Mouse (Mus musculus) T-helper 17 cell (primary cell): Measurements from ENCODE around the gene Atg101.

Experiments
- in situ Hi-C, 2 experiments: fragments of 300-600 bp; cut with MboI, MseI; formaldehyde crosslinking; loops; 1 replicate in 1 of 2; 2 replicates in 1 of 2; pipeline ENCODE4 v1.15.1; 2025; ENCODE audit warnings: high pct_unique_total_duplicates in 2 of 2

The Atg101 gene

DNA sequence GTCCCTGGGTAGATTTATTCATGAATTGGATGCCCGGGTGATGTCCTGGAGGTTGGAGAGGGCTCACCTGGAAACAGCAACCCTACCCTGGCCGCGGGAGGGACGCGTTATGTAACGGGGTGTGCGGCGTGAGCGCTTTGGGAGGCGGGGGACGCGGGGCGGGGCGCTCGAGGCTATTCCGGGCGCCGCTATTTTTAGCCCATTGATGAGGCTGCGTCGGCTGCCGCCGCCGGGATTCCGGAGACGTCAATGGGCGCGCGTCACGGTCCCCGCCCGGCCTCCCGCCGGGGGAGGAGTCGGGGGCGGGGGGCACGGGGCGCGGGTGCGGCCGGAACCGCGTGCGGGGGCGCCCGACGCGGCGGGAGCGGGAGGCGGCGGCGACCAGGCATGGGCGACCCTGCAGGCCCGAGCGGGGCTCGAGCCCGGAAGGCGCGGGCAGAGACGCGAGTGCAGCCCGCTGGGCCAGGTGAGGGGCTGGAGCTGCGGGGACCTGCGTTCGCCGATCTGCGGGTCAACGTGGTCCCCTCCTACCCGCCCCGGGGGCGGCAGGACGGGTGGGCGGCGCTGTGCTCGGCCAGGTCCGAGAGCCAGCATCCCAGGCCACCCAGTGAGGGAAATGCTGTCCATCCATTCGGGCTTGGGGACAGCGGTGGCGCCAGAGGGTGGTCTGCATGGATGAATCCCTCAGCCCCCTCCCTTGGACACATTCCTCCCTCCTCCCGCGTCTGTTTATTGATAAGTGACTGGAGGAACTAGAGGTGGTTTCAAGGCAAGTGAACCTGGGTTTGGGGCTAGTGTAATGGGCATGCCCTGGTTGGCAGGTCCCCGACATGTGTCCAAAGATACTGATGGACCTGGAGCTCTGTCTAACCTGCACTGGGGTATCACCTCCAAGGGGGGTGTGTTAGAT lies 29.9 kb upstream of the Atg101 start, which contains the start of gene Nr4a1:
TSS of gene Nr4a1 (plus strand) at position 384 of the 910 bp plus-strand sequence.
- in situ Hi-C loops = loop anchor here in 1 of 2 experiments (25.0 kb wide), 1 partner anchor 1192 kb away; no protein-coding TSS in a partner anchor

- in situ Hi-C loops = loop anchor here in 1 of 2 experiments (25.0 kb wide), 1 partner anchor 1194 kb away; no protein-coding TSS in a partner anchor
These were observed 28.1 kb upstream of the Atg101 start for GRCm38 (mm10) chr15:101255842-101256462.

DNA sequence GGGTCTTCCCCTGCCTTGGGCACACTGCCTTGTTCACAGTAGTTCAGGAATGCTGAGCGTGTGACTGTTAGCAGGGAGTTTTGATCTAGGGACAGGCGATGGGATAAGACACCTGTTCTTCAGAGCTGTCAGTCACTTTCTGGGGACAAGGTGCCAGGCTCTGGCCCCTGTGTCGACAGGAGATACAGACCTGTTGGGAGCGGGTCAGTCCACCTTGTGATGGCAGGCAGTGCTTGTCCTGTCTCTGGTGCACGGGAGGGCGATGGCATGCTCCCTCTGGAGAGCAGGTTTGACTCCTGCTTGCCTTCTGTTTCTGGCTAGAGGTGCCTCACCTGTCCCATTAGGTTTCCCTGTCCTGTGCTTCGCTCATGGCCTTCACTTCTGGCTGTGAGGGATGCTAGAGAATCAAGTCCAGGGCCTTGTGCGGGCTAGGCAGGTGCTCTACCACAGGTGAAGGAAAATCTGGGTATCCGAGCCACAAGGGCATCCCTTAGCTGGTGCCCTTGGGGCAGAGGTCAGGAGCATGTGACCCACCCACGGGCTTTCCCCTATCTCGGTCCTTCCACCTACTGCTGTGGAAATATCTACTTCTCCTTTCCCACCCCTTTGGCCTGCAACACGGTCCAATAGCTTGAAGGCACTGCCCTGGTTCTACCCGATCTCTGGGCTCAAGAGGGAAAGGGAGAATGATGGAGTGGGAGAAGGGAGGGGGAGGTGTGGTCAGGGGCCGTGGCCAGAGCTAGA lies 27.4 kb upstream of the Atg101 start:
- in situ Hi-C loops = loop anchor here in 1 of 2 experiments (25.0 kb wide), 1 partner anchor 1194 kb away; no protein-coding TSS in a partner anchor

- in situ Hi-C loops = loop anchor here in 1 of 2 experiments (25.0 kb wide), 1 partner anchor 1196 kb away; no protein-coding TSS in a partner anchor
These were observed 25.7 kb upstream of the Atg101 start for GRCm38 (mm10) chr15:101258420-101258819.

GRCm38 (mm10) chr15:101259922-101260321 lies 24.1 kb upstream of the Atg101 start:
- in situ Hi-C loops = loop anchor here in 1 of 2 experiments (25.0 kb wide), 1 partner anchor 1198 kb away; no protein-coding TSS in a partner anchor

- in situ Hi-C loops = loop anchor here in 1 of 2 experiments (25.0 kb wide), 1 partner anchor 1198 kb away; no protein-coding TSS in a partner anchor
These were observed 23.7 kb upstream of the Atg101 start for GRCm38 (mm10) chr15:101260387-101260786.

DNA sequence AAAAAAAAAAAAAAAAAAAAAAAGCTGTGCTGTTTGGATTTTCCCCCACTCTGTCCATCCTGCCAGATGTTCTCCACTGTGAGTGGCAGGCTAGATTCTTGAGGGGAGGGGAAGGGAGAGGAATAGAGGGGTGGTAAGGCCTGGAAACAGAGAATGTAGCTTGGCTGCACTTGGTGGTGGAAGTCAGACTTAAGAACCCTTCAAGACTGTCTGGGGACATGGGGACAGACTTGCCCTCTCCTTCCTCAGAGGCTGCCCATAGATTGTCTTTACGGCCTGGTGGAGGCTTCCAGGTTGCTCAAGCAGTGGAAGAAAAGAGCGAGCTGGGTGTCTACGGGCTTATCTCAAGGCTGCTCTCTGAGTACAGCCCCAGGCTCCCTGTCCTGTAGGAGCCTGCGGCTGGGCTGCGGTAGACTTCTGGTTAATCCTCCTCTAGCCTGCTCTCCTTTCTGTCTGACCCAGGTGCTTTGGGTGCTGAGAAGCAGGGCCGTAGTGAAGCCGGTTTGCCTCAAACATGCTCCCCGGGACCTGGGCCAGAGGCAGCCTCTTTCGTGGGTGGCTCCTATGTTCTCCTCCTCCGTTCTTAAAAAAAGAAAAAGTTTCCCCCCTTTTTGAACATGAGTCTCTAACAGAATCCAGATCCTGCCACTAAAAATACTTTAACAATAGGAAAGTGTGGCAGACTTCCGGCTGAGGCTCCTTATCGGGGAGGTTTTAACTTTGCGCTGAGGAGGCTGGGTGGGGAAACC lies 23.0 kb upstream of the Atg101 start:
- in situ Hi-C loops = loop anchor here in 1 of 2 experiments (25.0 kb wide), 1 partner anchor 1199 kb away; no protein-coding TSS in a partner anchor

GRCm38 (mm10) chr15:101262502-101262901 lies 21.6 kb upstream of the Atg101 start:
- in situ Hi-C loops = loop anchor here in 1 of 2 experiments (25.0 kb wide), 1 partner anchor 1200 kb away; no protein-coding TSS in a partner anchor

DNA sequence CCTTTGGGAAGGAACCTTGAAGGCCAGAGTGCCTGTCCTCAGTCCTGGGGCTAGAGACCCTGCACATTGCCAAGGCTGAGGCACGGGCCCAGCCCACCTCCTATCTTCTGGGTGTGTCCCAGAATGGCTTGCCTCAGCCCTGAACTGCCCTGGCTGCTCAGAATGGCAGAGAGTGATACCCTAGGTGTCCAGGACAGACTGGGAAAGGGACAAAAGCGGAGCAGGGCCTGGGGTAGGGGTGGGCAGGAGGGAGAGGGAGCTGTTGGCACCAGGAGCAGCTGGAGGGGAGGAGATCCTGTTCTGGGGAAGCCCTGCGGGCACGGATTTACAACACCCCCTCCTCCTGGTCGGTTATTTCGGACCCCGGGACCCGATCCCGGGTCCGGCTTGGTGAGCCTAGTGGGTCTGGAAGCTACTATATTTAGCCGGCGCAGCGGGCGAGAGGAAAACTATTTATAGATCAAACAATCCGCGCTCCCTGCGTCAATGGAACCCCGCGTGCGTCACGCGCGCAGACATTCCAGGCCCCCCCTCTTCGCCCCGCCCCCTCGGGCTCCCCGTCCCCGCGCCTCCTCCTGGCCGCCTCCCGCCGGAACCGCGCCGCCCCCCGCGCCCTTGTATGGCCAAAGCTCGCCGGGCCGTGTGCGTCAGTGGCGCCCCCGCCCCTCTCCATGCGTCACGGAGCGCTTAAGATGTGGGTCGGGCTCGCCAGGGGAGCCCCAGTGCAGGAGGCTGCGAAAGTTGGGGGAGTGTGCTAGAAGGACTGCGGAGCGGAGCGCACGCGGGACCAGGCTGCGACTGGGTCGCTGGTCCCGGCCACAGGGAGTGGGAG lies 17.7 kb upstream of the Atg101 start:
- in situ Hi-C loops = loop anchor here in 1 of 2 experiments (5.0 to 25.0 kb wide), 3 partner anchors 514 to 1204 kb away; no protein-coding TSS in a partner anchor

GRCm38 (mm10) chr15:101267053-101268032 lies 16.7 kb upstream of the Atg101 start:
- in situ Hi-C loops = loop anchor here in 1 of 2 experiments (5.0 to 25.0 kb wide), 3 partner anchors 515 to 1205 kb away; no protein-coding TSS in a partner anchor

DNA sequence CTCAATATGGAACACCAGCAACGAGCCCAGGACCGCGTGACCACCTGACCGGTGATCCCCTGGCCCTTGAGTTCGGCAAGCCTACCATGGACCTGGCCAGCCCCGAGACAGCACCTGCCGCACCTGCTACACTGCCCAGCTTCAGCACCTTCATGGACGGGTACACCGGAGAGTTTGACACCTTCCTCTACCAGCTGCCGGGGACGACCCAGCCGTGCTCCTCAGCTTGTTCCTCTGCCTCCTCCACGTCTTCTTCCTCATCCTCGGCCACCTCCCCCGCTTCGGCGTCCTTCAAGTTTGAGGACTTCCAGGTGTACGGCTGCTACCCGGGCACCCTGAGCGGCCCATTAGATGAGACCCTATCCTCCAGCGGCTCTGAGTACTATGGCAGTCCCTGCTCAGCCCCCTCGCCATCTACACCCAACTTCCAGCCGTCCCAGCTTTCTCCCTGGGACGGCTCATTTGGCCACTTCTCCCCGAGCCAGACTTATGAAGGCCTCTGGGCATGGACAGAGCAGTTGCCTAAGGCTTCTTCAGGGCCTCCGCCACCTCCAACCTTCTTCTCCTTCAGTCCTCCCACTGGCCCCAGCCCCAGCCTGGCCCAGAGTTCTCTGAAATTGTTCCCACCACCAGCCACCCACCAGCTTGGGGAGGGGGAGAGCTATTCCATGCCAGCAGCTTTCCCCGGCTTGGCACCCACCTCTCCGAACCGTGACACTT lies 13.8 kb upstream of the Atg101 start:
- in situ Hi-C loops = loop anchor here in 1 of 2 experiments (25.0 kb wide), 1 partner anchor 1208 kb away; no protein-coding TSS in a partner anchor

DNA sequence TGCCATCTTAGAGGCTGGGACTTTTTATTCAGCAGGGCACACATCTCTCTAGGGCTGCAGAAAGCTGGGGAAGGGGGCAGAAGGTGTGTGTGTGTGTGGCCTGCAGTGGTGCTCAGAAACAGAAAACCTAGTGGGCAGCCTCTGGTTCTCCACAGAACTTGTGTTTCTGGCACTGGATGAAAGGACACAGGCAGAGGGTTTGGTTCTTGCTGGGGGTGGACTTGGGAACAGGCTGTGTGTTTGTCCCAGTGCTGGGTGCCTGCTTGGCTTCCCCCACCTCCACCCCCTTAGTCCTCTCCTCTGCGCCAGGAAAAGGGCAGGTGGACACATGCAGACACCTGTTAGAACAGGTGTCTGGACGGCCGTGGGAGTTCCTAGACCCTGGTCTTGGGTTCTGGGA lies 13.0 kb upstream of the Atg101 start:
- in situ Hi-C loops = loop anchor here in 1 of 2 experiments (25.0 kb wide), 1 partner anchor 1209 kb away; no protein-coding TSS in a partner anchor

GRCm38 (mm10) chr15:101271513-101271912 lies 12.6 kb upstream of the Atg101 start:
- in situ Hi-C loops = loop anchor here in 1 of 2 experiments (25.0 kb wide), 1 partner anchor 1209 kb away; no protein-coding TSS in a partner anchor

GRCm38 (mm10) chr15:101274380-101274779 lies 9.7 kb upstream of the Atg101 start:
- in situ Hi-C loops = loop anchor here in 1 of 2 experiments (25.0 kb wide), 1 partner anchor 1212 kb away; no protein-coding TSS in a partner anchor

GRCm38 (mm10) chr15:101277351-101277899 lies 6.6 kb upstream of the Atg101 start:
- in situ Hi-C loops = loop anchor here in 1 of 2 experiments (5.0 kb wide), 1 partner anchor 35 kb away; no protein-coding TSS in a partner anchor

GRCm38 (mm10) chr15:101278589-101278988 lies 5.5 kb upstream of the Atg101 start:
- in situ Hi-C loops = loop anchor here in 1 of 2 experiments (5.0 kb wide), 1 partner anchor 36 kb away; no protein-coding TSS in a partner anchor
